Mouse (Mus musculus) liver, adult 2 months (tissue): ENCODE measurements around the gene Syt9.

Experiments
- CTCF ChIP-seq: fragments of 200-500 bp; IDR thresholded peaks from 2 replicates; pipeline ENCODE4 v1.5.1; 2011; ENCODE audit warnings: low read depth, low read length, control low read depth
- POLR2A ChIP-seq: fragments of 200-500 bp; IDR thresholded peaks from 2 replicates; pipeline ENCODE4 v1.6.1; 2011; ENCODE audit warnings: low read length, control low read depth; ENCODE audit not compliant: insufficient read depth; ENCODE audit errors: extremely low read depth

DNA sequence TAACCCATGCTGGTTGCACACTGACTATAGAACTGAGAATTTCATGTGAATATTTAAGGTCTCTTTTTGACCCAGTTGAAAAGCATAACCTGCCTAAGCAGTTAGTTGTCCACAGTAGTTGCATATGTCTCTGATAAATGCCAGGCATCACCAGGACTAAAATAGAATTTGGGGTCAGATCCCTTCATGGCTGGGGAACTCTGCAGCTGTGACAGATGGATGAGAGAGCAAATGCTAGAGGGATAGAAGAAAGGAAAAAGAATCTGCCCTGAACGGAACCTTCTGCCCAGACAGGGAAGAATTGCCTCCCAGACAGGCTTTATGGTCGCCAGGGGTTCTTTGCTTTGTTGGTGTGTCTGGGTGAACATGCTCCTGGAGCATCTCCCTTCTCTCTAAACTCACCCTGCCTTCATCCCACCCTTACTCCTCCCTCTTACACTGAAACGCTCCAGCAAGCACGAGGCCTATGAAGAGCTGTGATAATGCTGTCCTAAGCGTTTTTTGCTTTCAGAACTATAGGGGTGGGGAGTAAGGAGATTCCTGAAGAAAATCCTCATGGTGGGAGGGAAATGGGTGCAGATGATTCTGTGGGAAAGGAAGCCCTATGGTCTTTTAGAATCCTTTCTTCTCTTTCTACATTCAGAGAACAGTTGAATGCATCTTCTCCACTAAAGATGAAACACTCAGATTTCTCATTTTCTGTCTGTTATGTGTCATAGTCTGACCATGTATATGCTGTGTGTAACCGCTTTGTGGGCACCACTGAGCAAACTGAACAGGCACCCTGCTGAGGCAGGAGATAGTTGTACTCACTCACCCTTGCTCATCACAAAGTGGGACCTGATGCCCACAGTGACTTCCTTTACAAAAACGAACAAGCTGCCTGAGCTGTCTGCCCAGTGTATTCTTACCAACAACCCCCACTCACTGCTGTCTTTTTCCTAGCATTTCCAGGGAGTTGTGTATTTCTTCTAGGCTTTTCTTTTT is 108.7 kb downstream of the Syt9 start:
- TF ChIP-seq CTCF (no peak), POLR2A (no peak)
